Mouse (Mus musculus): ENCODE results near the gene Bsg.

Gene Bsg

GRCm38 (mm10) chr10:79703541-79703940 is 750 bp upstream of the Bsg start:
- DNase-seq (ENCODE audit: low spot score in 2 of 2) = no peak

GRCm38 (mm10) chr10:79704970-79705360 is 674 bp downstream of the Bsg start:
- no peak for DNase-seq (ENCODE audit: low spot score in 2 of 2)

- no peak for DNase-seq (ENCODE audit: low spot score in 2 of 2)
These were observed 1.7 kb downstream of the Bsg start for GRCm38 (mm10) chr10:79705951-79706350.

- no peak for DNase-seq (ENCODE audit: low spot score in 2 of 2)
These were observed 2.3 kb downstream of the Bsg start for GRCm38 (mm10) chr10:79706406-79707094.

GRCm38 (mm10) chr10:79707162-79707561 is 2.9 kb downstream of the Bsg start:
- no peak for DNase-seq (ENCODE audit: low spot score in 2 of 2)

- no peak for DNase-seq (ENCODE audit: low spot score in 2 of 2)
These were observed 3.5 kb downstream of the Bsg start for GRCm38 (mm10) chr10:79707759-79708158.

- no peak for DNase-seq (ENCODE audit: low spot score in 2 of 2)
These were observed 4.4 kb downstream of the Bsg start for GRCm38 (mm10) chr10:79708668-79709067.

- DNase-seq (ENCODE audit: low spot score in 2 of 2) = no peak
These were observed 5.0 kb downstream of the Bsg start for GRCm38 (mm10) chr10:79709307-79709706.

- no peak for DNase-seq (ENCODE audit: low spot score in 2 of 2)
These were observed 7.7 kb downstream of the Bsg start for GRCm38 (mm10) chr10:79712029-79712428.

- DNase-seq (ENCODE audit: low spot score in 2 of 2) = peak in 1 of 2 experiments; percentile 60
These were observed 8.3 kb downstream of the Bsg start for GRCm38 (mm10) chr10:79712499-79713126.

- DNase-seq (ENCODE audit: low spot score in 2 of 2) = no peak
These were observed 8.9 kb downstream of the Bsg start for GRCm38 (mm10) chr10:79713163-79713562.

- DNase-seq (ENCODE audit: low spot score in 2 of 2) = no peak
These were observed 10.7 kb downstream of the Bsg start for GRCm38 (mm10) chr10:79714996-79715395.

GRCm38 (mm10) chr10:79716254-79716987 is 12.1 kb downstream of the Bsg start, which contains the start of gene Hcn2:
Gene Hcn2, plus strand, starts transcription at chr10:79716634.
- no peak for DNase-seq (ENCODE audit: low spot score in 2 of 2)

GRCm38 (mm10) chr10:79716988-79717355 is 12.7 kb downstream of the Bsg start:
- DNase-seq (ENCODE audit: low spot score in 2 of 2) = no peak

- DNase-seq (ENCODE audit: low spot score in 2 of 2) = peak; percentile 50 to 66
These were observed 13.5 kb downstream of the Bsg start for GRCm38 (mm10) chr10:79717640-79718357.

- no peak for DNase-seq (ENCODE audit: low spot score in 2 of 2)
These were observed 16.8 kb downstream of the Bsg start for GRCm38 (mm10) chr10:79721089-79721488.

GRCm38 (mm10) chr10:79723047-79723446 is 18.8 kb downstream of the Bsg start:
- DNase-seq (ENCODE audit: low spot score in 2 of 2) = no peak

- DNase-seq (ENCODE audit: low spot score in 2 of 2) = no peak
These were observed 19.4 kb downstream of the Bsg start for GRCm38 (mm10) chr10:79723692-79724091.

- no peak for DNase-seq (ENCODE audit: low spot score in 2 of 2)
These were observed 21.8 kb downstream of the Bsg start for GRCm38 (mm10) chr10:79726090-79726489.

- no peak for DNase-seq (ENCODE audit: low spot score in 2 of 2)
These were observed 24.3 kb downstream of the Bsg start for GRCm38 (mm10) chr10:79728323-79729249.

GRCm38 (mm10) chr10:79729357-79729965 is 25.2 kb downstream of the Bsg start:
- DNase-seq (ENCODE audit: low spot score in 2 of 2) = no peak

All from urinary bladder, adult 18-20 months (tissue).